Mouse (Mus musculus) erythroblast, embryonic 14.5 days (primary cell): ENCODE measurements around the gene Olfr986. TPM values are rescaled to one million over a fixed set of nuclear protein-coding genes. Genes with fewer than 3 reads are reported as not detected.
"Not testable (repeated sequence)": the region's sequence is repeated elsewhere in the genome, so short reads cannot be mapped to it uniquely, and the experiment has no call there.

Experiments used
- H3K27me3 ChIP-seq: 2 replicates; pipeline ENCODE4 v1.6.1; 2012; ENCODE audit warnings: inconsistent platforms; ENCODE audit not compliant: control insufficient read depth
- H3K36me3 ChIP-seq: 2 replicates; pipeline ENCODE4 v1.6.1; 2012; ENCODE audit warnings: mild to moderate bottlenecking, inconsistent platforms; ENCODE audit not compliant: control insufficient read depth
- H3K4me1 ChIP-seq: 2 replicates; pipeline ENCODE4 v1.6.1; 2012; ENCODE audit warnings: inconsistent platforms; ENCODE audit not compliant: control insufficient read depth
- H3K4me3 ChIP-seq: replicated peaks from 2 replicates; pipeline ENCODE3; 2012; ENCODE audit warnings: moderate library complexity, mild to moderate bottlenecking, inconsistent platforms
- H3K9me3 ChIP-seq: 2 replicates; pipeline ENCODE4 v1.6.1; 2012; ENCODE audit warnings: low read length, inconsistent platforms, mixed read lengths; ENCODE audit not compliant: control insufficient read depth
- GATA1 ChIP-seq: IDR thresholded peaks from 2 replicates; pipeline ENCODE4 v1.6.1; 2012; ENCODE audit warnings: low read length, inconsistent platforms, mixed read lengths
- TAL1 ChIP-seq: IDR thresholded peaks from 3 replicates; pipeline ENCODE4 v1.6.1; 2012; ENCODE audit warnings: low read length, inconsistent platforms, mixed read lengths
- polyA plus RNA-seq: library from polyadenylated mRNA; stranded (reverse); fragments of >175 nt; gene quantifications from 2 replicates; pipeline ENCODE4 v1.2.3, GENCODE M21; 2012

Gene Olfr986
- polyA plus RNA-seq, result not detected in 2 replicates

GRCm38 (mm10) chr9:40180620-40181019 is at the start of gene Olfr986:
TSS of gene Olfr986 (plus strand) at chr9:40180920.
- no peaks in the 10 kb centered on the region for H3K4me1 ChIP-seq
- no peaks in the 10 kb centered on the region for H3K36me3 ChIP-seq
- no peaks in the 10 kb centered on the region for H3K27me3 ChIP-seq
- no peak within 1 kb of the TSS for H3K4me3 ChIP-seq
- H3K9me3 ChIP-seq, result no peaks in the 10 kb centered on the region
- TF ChIP-seq GATA1, result no peak
- TF ChIP-seq TAL1, result no peak

DNA sequence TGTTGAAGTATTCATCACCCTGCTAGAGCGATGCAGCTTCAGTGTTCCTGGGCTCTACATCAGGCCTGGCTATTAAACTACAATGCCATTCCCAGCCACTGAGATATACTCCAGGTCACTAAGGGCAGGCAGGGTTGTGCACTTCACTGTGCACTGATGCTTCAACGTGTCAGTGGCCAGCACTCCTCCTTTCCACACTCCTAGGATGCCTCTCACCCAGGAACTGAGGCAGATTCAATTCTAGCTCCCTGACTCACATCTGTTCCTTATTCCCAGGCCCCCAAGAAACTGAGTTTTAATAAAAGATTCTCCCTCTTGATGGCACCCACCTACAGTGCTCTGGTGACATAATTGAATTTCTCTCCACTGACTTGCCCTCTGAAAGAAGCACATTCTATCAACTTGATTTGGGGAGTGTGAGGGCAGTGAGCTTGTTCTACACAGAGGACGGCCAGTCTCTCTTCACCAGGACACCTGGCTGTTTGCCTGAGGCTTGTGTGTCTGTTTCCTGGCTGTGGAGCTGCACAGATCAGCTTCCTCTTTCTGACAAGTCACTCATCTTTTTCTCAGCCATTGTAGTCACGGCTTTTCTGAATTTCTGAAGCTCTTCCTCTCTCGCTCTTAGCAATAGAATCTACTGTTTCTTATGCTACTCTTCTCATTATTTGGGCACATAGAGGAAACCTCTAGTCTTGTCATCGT is 43.6 kb upstream of the Olfr986 start:
- Histone ChIP-seq H3K4me1 (no peaks in the 10 kb centered on the region), H3K27me3 (no peaks in the 10 kb centered on the region), H3K9me3 (no peaks in the 10 kb centered on the region), H3K36me3 (no peaks in the 10 kb centered on the region), H3K4me3 (no peak overlapping the region)
- TF ChIP-seq GATA1 (no peak), TAL1 (no peak)

DNA sequence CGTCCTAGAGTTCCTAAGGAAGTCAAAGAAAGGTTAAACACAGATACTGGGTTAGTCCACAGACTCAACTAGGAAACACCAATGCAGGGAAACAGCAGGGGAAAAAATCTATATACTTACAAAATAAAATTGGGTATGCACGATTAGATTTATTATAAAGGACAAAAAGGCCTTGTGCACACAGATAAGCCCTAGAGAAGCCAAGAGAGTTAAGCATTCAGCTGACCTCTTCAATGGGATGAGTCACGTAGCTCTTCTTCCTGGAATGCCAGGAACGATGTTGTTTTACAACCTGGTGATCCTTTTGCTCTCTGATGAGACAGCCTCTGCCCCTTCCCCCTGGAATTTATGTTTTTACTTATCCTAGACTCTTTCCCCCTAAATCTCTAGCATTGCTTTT is 41.2 kb upstream of the Olfr986 start:
- Histone ChIP-seq H3K4me3 (no peak overlapping the region), H3K27me3 (no peaks in the 10 kb centered on the region), H3K4me1 (no peaks in the 10 kb centered on the region), H3K9me3 (no peaks in the 10 kb centered on the region), H3K36me3 (no peaks in the 10 kb centered on the region)
- no peak for TF ChIP-seq GATA1
- no peak for TF ChIP-seq TAL1

DNA sequence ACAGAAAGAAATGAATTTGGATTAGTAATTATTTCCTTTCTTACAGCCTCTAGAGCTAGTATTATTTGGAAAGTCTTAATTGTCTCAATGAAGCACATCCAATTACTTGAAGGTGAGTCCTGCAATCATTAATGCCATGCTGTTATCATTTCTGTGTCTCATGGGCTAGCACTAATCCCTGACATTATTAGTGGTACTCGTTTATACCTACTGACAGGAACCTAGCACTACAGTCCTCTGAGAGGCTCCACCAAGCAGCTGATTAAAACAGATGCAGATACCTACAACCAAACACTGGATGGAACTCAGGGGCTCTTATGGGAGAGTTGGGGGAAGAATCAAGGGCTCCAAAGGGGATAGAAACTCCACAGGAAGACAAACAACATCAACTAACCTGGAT is 39.2 kb upstream of the Olfr986 start:
- H3K9me3 ChIP-seq, result no peaks in the 10 kb centered on the region
- H3K36me3 ChIP-seq, result no peaks in the 10 kb centered on the region
- no peaks in the 10 kb centered on the region for H3K27me3 ChIP-seq
- H3K4me1 ChIP-seq, result no peaks in the 10 kb centered on the region
- H3K4me3 ChIP-seq, result no peak overlapping the region
- TF ChIP-seq TAL1 (no peak), GATA1 (no peak)

DNA sequence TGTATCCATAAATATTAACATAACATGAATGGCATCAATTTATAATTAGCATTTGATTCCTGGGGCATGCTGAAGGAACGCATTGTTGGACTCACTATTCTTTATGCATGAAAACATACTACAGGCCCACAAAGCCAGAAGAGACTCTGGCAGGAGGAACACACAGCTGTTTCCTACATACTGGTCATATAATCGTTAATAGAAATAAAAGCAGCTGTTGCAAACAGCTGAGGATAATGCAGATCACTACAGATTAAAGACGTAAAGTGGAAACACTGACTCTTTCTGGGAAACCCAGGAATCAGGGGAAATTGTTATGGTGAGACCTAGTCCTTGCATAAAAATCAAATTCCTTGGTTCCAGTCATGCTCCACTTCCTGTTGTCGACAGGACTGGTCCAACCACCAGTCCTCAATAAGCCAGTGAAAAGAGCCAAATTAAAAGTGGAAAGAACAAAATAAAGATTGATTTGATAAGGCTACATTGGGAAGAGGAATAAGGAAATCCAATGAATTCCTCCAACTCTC is 25.5 kb upstream of the Olfr986 start:
- H3K4me1 ChIP-seq, result no peaks in the 10 kb centered on the region

GRCm38 (mm10) chr9:40166446-40166845 is 14.3 kb upstream of the Olfr986 start:
- no peaks in the 10 kb centered on the region for H3K27me3 ChIP-seq
- H3K4me1 ChIP-seq, result no peaks in the 10 kb centered on the region

More for the DNA sequence above, 25.5 kb upstream of the Olfr986 start:
- no peaks in the 10 kb centered on the region for H3K36me3 ChIP-seq
- TF ChIP-seq TAL1 (no peak), GATA1 (no peak)
- no peak overlapping the region for H3K4me3 ChIP-seq
- no peaks in the 10 kb centered on the region for H3K27me3 ChIP-seq
- H3K9me3 ChIP-seq, result no peaks in the 10 kb centered on the region

GRCm38 (mm10) chr9:40177017-40177416 is 3.7 kb upstream of the Olfr986 start:
- Histone ChIP-seq H3K9me3 (no peaks in the 10 kb centered on the region), H3K27me3 (no peaks in the 10 kb centered on the region), H3K4me3 (no peak overlapping the region), H3K4me1 (no peaks in the 10 kb centered on the region), H3K36me3 (no peaks in the 10 kb centered on the region)
- TF ChIP-seq TAL1 (no peak), GATA1 (no peak)

More at GRCm38 (mm10) chr9:40166446-40166845, 14.3 kb upstream of the Olfr986 start:
- Histone ChIP-seq H3K4me3 (no peak overlapping the region), H3K36me3 (no peaks in the 10 kb centered on the region), H3K9me3 (no peaks in the 10 kb centered on the region)
- no peak for TF ChIP-seq TAL1
- TF ChIP-seq GATA1, result no peak

GRCm38 (mm10) chr9:40185166-40185565 is 4.4 kb downstream of the Olfr986 start:
- not testable (repeated sequence) for H3K36me3 ChIP-seq, H3K4me1 ChIP-seq, H3K9me3 ChIP-seq, H3K4me3 ChIP-seq, H3K27me3 ChIP-seq

GRCm38 (mm10) chr9:40191086-40191876 is 10.6 kb downstream of the Olfr986 start:
- Histone ChIP-seq H3K9me3 (no peaks in the 10 kb centered on the region), H3K27me3 (peaks cover 5% of the 10 kb centered on the region), H3K4me3 (no peak overlapping the region), H3K36me3 (no peaks in the 10 kb centered on the region), H3K4me1 (peaks cover 12% of the 10 kb centered on the region)
- TF ChIP-seq TAL1 (no peak; the same call in 2 of the 3 replicates), GATA1 (no peak)
